Mouse (Mus musculus) adrenal gland, postnatal 14 days (tissue): ENCODE measurements around the gene Opn4. TPM values are rescaled to one million over a fixed set of nuclear protein-coding genes. Genes with fewer than 3 reads are reported as not detected.

ENCODE experiments used
- DNase-seq: peaks from one replicate; pipeline ENCODE4 v3.0.0; 2021; ENCODE audit warnings: mixed read lengths
- total RNA-seq: library from RNA; stranded (reverse); gene quantifications from 2 replicates; pipeline ENCODE4 v1.2.3, GENCODE M21; 2021

Opn4 gene
- total RNA-seq, 1 experiment from 2014 or later, result not detected

DNA sequence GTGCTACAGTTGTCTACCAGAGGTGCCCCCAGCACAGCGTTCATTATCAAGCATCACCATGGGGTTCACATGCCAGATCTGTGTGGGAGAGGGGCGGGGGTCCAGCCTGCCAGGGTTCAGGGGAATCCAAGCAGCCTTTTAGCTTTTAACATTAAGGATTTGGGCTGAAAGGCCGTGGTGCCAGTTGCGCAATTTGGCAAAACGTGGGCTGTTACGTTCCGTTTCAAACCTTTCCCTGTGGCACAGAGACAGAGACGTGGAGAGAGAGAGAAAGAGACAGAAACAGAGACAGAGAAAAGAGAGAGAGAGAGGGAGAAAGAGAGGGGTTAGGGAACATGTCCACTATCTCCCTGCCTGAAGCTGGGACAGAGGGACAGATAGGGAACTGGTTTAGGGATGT lies 38.3 kb downstream of the Opn4 start:
- DNase-seq, result no peak

DNA sequence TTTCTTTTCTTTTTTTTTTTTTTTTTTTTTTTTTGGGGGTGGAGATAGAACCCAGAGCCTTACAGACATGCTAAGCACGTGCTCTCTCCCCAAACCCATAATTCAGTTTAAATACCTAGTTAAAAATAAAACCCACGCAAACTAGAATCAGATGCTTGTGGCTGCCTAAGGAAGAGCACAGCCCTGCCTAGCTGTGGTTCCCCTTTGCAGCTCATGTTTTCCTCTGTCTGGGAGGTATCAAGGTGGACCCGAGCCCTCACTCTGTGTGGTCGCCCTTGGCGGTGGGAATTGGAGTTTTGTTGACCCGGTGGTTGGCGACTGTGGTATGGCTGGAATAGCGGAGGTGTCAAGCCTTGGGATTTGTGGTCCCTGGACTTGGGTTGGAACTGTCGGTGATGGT lies 41.0 kb downstream of the Opn4 start:
- DNase-seq, result no peak

DNA sequence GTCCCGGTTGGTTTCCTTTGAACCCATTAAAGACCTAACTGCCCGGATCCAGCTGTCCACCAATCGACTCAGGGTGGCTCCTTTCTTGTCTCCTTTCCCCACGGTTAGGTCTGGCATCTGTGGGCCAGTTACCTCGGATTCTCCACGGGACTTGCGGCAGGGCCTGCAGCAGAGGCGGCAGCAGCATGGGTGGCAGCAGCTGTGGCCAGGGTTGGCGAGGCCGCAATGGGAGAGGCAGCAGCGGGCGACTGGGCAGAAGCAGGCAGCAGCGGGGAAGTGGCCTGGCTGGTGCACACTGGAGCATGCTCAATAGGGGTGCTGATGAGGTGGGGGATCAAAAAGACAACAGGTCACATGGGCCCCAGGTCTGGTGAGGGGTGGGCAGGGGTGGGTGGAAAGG lies 44.7 kb downstream of the Opn4 start:
- no peak for DNase-seq

DNA sequence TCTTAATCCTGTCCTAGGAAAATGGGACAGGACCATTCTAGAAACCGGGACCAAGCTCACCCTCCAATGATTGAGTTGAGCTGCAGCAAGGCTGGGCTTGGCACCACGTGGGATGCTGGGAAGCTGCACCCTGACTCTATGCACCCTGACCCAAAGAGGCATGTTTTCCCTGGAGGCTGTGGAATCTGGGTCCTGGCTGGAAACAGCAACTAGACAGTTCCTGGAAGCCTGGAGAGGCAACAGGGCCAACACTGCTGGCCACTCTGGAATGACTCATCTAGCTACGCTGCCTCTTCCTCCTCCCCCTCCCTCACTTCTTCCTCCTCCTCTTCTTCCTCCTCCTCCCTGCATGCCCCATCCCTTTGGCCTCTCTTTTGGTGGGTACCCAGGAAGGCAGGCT lies 45.9 kb downstream of the Opn4 start:
- DNase-seq, result peak; percentile 66

DNA sequence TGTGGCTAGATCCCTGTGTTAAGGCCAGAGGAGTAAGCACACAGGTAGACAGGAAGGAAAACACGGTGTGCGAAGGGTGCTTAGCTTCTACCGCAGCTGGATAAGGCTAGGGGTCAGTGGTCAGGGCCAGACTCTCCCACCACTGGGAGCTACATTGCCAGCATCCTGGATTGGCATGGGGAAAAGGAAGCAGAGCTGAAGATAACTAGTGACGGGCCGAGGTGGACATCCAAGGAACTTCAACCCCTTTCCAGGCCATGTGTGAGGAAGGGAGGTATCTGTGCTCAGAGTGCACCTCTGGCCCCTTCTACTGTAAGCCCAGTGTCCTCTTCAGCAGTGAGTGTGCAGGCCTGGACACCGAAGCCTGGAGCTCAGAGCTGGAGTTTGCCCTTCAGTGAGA lies 46.5 kb downstream of the Opn4 start:
- DNase-seq, result no peak

DNA sequence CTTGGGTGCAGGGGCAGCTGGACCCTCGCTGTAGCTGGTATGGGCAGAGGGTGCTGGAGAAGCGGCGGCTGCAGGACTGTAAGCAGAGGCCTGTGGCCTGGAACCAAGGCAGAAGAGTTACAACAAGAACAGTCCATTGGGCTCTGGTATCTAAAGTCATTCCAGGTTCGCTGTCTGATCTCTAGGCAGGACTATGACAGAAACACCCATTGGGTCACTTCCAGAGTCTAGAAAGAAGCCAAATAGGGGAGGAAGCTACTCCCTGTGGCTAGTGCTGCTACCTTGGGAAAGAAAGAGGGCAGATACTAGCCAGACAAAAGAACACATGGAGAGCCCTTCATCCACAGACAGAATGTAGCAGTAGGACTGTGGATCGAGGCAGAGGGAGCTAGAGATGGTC lies 47.7 kb downstream of the Opn4 start:
- DNase-seq, result no peak

DNA sequence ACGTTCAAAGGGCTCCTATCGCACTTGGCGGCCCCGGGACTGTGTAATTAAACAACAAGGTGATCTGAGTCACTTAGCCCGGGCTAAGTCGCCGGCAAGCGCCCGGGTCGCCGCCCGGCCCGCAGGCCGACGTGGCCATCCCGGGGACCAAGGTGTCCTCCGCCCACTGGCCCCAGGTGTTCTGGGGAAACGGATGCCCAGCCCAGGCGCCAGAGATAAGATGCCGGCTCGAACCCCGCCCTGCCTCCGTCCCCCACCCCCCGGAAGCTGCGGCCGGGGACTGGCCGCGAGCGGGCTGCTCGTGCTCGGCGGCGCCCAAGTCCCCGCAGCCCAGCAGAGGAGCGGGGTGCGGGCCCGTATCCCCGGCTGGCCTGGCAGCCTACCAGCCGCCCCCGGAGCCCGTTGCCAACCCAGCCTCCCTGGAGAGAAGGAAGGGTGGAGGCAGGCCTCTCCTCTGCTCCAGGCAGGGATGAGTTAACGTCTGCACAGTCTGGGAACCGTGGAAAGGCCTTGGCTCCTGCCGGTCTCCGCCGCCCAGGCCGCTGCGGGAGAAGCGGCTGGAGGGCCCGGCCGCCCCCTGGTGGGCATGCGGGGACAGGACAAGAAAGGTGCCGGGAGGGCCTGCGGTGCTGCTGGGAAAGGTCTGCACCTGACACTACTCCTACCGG lies 50.8 kb downstream of the Opn4 start:
- DNase-seq, result peak; percentile 93

DNA sequence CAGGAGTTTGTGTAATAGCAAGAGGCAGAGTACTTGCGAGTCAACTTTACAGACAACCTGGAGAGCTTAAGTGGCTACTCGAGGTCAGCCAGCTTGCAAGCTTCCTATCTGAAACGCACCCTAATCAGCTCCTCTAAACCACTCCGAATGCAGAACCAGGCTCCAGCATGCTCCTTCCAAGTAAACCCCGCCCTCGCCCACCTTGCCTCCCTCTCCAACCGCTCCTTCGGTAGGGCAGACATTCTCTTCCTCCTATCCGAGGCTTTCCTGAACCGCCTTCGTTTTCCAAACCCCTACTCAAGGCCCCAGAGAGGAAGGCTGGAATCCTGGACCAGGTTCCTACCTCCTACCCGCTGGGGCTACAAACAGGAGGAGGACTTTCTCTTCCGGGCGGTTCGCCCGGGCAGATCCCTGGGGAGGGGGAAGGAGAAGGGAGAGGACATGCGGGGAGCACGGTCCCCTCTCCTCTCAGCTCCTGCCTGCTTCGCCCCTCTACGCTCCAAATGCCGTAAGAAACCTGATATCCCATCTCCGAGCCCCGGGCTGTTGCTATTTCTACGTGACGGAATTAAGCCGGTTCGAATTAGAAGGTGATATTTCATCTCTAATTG lies 51.4 kb downstream of the Opn4 start:
- peak; percentile 76 for DNase-seq

DNA sequence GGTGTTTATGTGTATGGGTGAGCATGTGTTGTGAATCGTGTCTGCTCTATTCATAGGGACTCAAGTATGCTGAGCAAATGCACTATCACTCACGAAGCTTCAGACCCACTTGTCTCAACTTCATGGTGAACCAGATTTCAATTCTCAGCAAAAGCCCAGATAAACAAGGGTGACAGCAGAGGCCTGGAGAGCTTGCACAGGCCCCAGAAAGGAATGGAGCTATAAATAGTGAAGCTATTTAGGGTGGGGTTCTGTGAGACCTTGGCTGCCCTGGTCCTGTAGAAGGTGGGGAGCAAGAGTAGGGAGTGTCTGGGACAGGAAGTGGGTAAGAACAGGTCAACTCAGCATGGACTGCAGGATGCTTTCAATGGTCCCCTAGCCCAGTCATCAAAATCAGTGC lies 55.4 kb downstream of the Opn4 start:
- no peak for DNase-seq

DNA sequence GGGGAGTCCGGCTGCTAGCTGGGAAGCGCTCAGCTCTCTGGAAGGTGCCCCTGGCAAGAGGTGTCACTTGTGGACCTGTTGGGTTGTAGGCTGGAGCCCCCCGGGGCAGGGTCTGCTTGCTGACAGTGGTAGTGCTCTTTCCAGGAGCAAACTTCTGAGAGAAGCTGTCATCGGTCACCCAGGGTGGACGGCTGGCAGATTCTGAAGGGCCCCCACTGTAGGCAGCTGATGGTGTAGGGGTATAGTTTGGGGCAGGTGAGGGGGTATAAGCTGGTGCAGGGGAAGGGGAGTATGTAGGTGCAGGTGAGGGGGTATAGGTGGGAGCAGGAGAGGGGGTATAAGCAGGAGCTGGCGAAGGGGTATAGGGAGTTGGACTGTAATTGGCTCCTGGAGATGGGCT lies 55.9 kb downstream of the Opn4 start:
- DNase-seq, result no peak

DNA sequence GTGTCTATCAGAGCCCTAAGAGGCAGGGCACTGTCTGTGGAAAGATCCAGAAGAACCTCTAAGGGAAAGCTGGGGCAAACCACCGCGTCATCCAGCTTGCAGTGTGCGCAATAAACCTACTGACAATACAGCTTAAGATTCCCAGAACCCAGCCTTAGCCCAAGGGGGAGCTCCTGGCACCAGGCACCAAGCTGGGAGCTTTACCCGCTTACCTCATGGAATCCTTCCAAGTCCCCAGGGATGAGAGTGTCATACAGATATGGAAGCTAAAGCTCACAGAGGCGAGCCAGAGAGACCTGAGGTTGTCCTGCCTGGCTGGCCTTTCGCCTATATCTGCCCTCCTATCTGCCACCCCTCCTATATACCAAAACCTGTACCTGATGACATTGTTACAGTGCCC lies 56.3 kb downstream of the Opn4 start:
- DNase-seq, result no peak

DNA sequence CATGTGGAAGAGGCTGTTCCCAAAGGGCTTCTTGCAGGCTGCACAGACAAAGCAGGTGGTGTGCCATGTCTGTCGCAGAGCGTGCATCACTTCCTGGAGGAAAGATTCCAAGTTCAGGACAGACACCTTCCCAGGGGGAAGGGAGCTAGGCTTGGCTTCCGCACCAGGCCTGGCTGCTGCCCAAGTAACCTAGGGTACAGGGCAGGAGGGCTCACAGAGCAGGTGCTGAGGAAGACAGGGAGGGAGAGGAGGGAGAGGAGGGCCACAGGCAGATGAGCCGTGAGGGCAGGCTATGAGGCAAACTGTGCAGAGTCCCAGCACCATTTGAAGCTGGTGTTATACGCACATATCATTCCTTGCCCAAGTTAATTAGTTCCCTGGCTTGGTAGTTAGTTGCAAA lies 58.0 kb downstream of the Opn4 start:
- DNase-seq, result no peak

DNA sequence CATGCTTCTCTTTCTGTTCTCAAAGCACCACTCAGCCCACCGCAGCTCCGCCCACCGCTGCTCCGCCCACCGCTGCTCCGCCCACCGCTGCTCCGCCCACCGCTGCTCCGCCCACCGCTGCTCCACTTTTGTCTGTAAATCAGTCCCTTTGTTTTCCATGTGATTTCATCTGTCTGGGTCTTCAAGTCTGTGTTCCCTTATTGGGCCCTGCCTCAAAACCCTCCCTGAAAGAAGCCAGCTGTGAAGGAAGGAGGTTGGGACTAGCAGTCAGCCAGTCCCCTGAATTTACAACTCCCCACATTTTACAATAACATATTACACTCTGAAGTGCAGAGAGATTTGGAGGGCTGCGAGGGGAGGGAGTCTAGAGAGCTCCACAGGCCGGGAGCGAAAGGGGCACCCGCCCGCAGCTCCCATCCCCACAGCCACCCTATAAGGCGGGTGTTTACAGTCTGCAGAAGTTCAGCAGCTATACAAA lies 59.2 kb downstream of the Opn4 start:
- peak; percentile 70 for DNase-seq

Other genes with a start within 250 kb of the Opn4 start
- 4.0 TPM in 1 of 2 replicates, not detected in the other for gene Fam25c, start 244.7 kb downstream of the Opn4 start, total RNA-seq
- gene Sncg, start 225.4 kb downstream of the Opn4 start, total RNA-seq, result 17.4 and 33.4 TPM in 2 replicates
- 34.2 and 35.1 TPM in 2 replicates for gene Mmrn2, start 224.7 kb downstream of the Opn4 start, total RNA-seq
- gene Bmpr1a, start 96.8 kb downstream of the Opn4 start, total RNA-seq, result 53.5 and 53.7 TPM in 2 replicates
- gene 9230112D13Rik, start 77.3 kb downstream of the Opn4 start, total RNA-seq, result not detected in 2 replicates
- gene Ldb3, start 11.5 kb downstream of the Opn4 start, total RNA-seq, result 0.44 and 1.2 TPM in 2 replicates
- gene Wapl, start 73.8 kb upstream of the Opn4 start, total RNA-seq, result 78.3 and 79.8 TPM in 2 replicates
- 0.41 and 0.45 TPM in 2 replicates for gene Grid1, start 220.0 kb upstream of the Opn4 start, total RNA-seq